Mouse (Mus musculus) lung, postnatal 0 days (tissue): ENCODE results near the gene Arhgap35. TPM values are rescaled to one million over a fixed set of nuclear protein-coding genes. Genes with fewer than 3 reads are reported as not detected.

ENCODE experiments used
- ATAC-seq: fragments of 200-750 bp; cut with Nextera tagmentation; 2 replicates; pipeline ENCODE4 v1.8.0; 2017; ENCODE audit warnings: moderate library complexity
- DNase-seq: peaks from one replicate; pipeline ENCODE4 v3.0.0-alpha.2; 2016; ENCODE audit warnings: low spot score
- H3K27ac ChIP-seq: fragments of 300-500 bp; sonication (generic); 2 replicates; pipeline ENCODE4 v1.5.1; 2014; ENCODE audit warnings: antibody characterized with exemption, mild to moderate bottlenecking, low read length, mixed read lengths
- H3K27me3 ChIP-seq: fragments of 300-500 bp; sonication (generic); replicated peaks from 2 replicates; pipeline ENCODE4 v1.6.1; 2014; ENCODE audit warnings: low read length, mixed read lengths; ENCODE audit not compliant: insufficient read depth
- H3K36me3 ChIP-seq: fragments of 300-500 bp; sonication (generic); 2 replicates; pipeline ENCODE4 v1.6.1; 2014; ENCODE audit warnings: low read length, mixed read lengths; ENCODE audit not compliant: insufficient read depth
- H3K4me1 ChIP-seq: fragments of 300-500 bp; sonication (generic); 2 replicates; pipeline ENCODE4 v1.6.1; 2014; ENCODE audit warnings: antibody characterized with exemption, low read depth, low read length, mixed read lengths; ENCODE audit not compliant: insufficient read depth
- H3K4me2 ChIP-seq: fragments of 300-500 bp; sonication (generic); replicated peaks from 2 replicates; pipeline ENCODE4 v1.6.1; 2014; ENCODE audit warnings: low read depth, mild to moderate bottlenecking, low read length, moderate library complexity, mixed read lengths
- H3K4me3 ChIP-seq: fragments of 300-500 bp; sonication (generic); 2 replicates; pipeline ENCODE4 v1.5.1; 2014; ENCODE audit warnings: low read depth, low read length
- H3K9ac ChIP-seq: fragments of 300-500 bp; sonication (generic); replicated peaks from 2 replicates; pipeline ENCODE4 v1.6.1; 2014; ENCODE audit warnings: low read depth, mild to moderate bottlenecking
- H3K9me3 ChIP-seq: fragments of 300-500 bp; sonication (generic); 2 replicates; pipeline ENCODE4 v1.6.1; 2016; ENCODE audit warnings: low read length, mixed read lengths
- CTCF ChIP-seq: IDR thresholded peaks from 2 replicates; pipeline ENCODE4 v1.5.1; 2016; ENCODE audit warnings: antibody characterized with exemption, mild to moderate bottlenecking
- EP300 ChIP-seq: IDR thresholded peaks from 2 replicates; pipeline ENCODE4 v1.6.1; 2016; ENCODE audit warnings: antibody characterized with exemption, mild to moderate bottlenecking, control low read depth
- WGBS: fragments of 180-500 bp; shearing (Covaris S2); extraction: QIAGEN DNeasy Blood & Tissue Kit; methylation state at CpG from one replicate; pipeline ENCODE4 v1.1.7; 2014; 5-methylcytosine and 5-hydroxymethylcytosine counted together
- polyA plus RNA-seq: library from polyadenylated mRNA; unstranded; fragments of >200 nt; fragmentation: Nextera tagmentation; extraction: Ambion mirVana; gene quantifications from 2 replicates; pipeline ENCODE4 v1.2.1, GENCODE M21; 2015

The Arhgap35 gene
- polyA plus RNA-seq, 1 experiment from 2014 or later: 8.2 TPM

DNA sequence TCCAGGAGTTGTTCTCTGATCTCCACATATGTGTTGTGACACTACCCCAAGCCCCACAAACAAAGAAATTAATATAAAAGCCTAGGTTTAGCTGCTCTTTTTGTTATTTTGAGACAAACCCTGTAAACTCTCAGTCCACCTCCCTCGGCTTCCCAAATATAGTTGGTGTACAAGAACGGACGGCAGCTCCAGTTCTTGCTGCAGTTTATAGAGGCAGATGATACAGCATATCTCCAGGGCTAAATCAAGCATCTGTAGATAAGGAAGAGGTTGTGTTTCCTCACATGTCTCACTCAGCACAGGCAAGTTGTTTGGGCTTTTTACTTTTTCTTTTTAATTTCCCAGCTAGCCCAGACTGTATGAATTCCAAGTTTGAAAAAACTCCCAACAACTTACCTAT is 27.1 kb downstream of the Arhgap35 start:
- Histone ChIP-seq H3K9me3 (no peaks in the 10 kb centered on the region), H3K36me3 (no peaks in the 10 kb centered on the region), H3K4me3 (no peak overlapping the region), H3K9ac (no peak overlapping the region), H3K27ac (no peak overlapping the region), H3K4me1 (peaks cover 16% of the 10 kb centered on the region; the same call in 1 of the 2 replicates), H3K27me3 (no peaks in the 10 kb centered on the region), H3K4me2 (no peak overlapping the region)
- TF ChIP-seq CTCF: no peak
- TF ChIP-seq EP300: no peak
- no peak for DNase-seq
- WGBS: 89% methylated on average over 3 of the region's 3 CpGs
- no peak for ATAC-seq

DNA sequence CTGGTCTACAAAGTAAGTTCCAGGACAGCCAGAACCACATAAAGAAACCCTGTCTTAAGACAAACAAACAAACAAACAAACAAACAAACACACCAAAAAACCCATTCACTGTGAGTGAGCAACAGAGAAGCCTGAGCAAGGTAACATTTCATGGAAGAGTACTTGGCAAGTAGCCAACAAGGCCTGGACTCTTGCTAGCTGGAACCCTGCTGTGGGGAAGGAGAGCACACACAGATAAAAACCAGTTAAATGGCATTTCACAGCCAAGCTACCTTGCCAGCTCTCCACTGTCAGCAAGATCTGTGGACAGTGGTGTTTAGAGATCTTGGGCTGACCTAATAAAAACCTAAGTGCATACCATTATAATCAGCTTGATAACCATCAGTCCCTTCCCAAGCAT is 30.4 kb downstream of the Arhgap35 start:
- H3K4me1 ChIP-seq: peaks cover 36% of the 10 kb centered on the region; the same call in 1 of the 2 replicates
- DNase-seq (peak; percentile 24), ATAC-seq (no peak)
- H3K4me3 ChIP-seq: no peak overlapping the region
- H3K4me2 ChIP-seq: no peak overlapping the region
- H3K27me3 ChIP-seq: no peaks in the 10 kb centered on the region
- no peak overlapping the region for H3K9ac ChIP-seq
- TF ChIP-seq EP300 (no peak), CTCF (no peak)
- no peaks in the 10 kb centered on the region for H3K9me3 ChIP-seq
- no peaks in the 10 kb centered on the region for H3K36me3 ChIP-seq
- H3K27ac ChIP-seq: 0 out of 2 replicates have a peak overlapping the region, but pooled peaks have one; percentile 8

DNA sequence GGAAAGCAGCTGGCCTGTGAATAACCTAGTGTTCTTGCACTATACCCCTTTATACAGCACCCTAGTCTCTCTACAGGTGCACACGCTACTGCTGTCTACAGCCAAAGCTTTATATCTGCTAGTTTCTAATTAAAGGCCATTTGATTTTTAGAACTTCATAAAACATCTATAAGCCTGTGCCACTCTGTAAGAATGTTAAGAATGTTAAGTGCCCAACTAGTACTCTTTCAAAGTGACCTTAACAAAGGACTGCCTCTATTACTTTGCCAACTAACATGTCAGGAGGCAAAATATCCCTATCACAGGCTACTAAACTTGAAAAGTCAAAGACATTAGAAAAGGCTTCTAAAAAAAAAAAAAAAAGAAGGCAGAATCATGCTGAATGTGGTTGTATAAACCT is 31.0 kb downstream of the Arhgap35 start:
- Histone ChIP-seq H3K27ac (peak overlapping the region; percentile 20; the same call in 1 of the 2 replicates), H3K4me1 (peaks cover 36% of the 10 kb centered on the region; the same call in 1 of the 2 replicates)
- ATAC-seq: peak; percentile 42; the same call in 1 of the 2 replicates

GRCm38 (mm10) chr7:16582299-16582698 is 32.5 kb downstream of the Arhgap35 start:
- 45% methylated on average over 3 of the region's 3 CpGs for WGBS
- H3K9me3 ChIP-seq: no peaks in the 10 kb centered on the region
- no peak for TF ChIP-seq CTCF
- no peak for TF ChIP-seq EP300
- H3K9ac ChIP-seq: no peak overlapping the region
- no peak overlapping the region for H3K4me3 ChIP-seq
- no peak overlapping the region for H3K4me2 ChIP-seq
- ATAC-seq (peak; percentile 66), DNase-seq (peak; percentile 40)
- peaks cover 36% of the 10 kb centered on the region; the same call in 1 of the 2 replicates for H3K4me1 ChIP-seq
- 0 out of 2 replicates have a peak overlapping the region, but pooled peaks have one; percentile 20 for H3K27ac ChIP-seq
- H3K36me3 ChIP-seq: no peaks in the 10 kb centered on the region
- no peaks in the 10 kb centered on the region for H3K27me3 ChIP-seq

More for the DNA sequence above, 31.0 kb downstream of the Arhgap35 start:
- peak; percentile 57 for DNase-seq
- 60% methylated on average over 1 of the region's 1 CpGs for WGBS
- TF ChIP-seq CTCF: no peak
- TF ChIP-seq EP300: peak; percentile 44; the same call in 1 of the 2 replicates
- no peak overlapping the region for H3K4me3 ChIP-seq
- H3K9ac ChIP-seq: no peak overlapping the region
- no peak overlapping the region for H3K4me2 ChIP-seq
- no peaks in the 10 kb centered on the region for H3K36me3 ChIP-seq
- no peaks in the 10 kb centered on the region for H3K27me3 ChIP-seq
- H3K9me3 ChIP-seq: no peaks in the 10 kb centered on the region

DNA sequence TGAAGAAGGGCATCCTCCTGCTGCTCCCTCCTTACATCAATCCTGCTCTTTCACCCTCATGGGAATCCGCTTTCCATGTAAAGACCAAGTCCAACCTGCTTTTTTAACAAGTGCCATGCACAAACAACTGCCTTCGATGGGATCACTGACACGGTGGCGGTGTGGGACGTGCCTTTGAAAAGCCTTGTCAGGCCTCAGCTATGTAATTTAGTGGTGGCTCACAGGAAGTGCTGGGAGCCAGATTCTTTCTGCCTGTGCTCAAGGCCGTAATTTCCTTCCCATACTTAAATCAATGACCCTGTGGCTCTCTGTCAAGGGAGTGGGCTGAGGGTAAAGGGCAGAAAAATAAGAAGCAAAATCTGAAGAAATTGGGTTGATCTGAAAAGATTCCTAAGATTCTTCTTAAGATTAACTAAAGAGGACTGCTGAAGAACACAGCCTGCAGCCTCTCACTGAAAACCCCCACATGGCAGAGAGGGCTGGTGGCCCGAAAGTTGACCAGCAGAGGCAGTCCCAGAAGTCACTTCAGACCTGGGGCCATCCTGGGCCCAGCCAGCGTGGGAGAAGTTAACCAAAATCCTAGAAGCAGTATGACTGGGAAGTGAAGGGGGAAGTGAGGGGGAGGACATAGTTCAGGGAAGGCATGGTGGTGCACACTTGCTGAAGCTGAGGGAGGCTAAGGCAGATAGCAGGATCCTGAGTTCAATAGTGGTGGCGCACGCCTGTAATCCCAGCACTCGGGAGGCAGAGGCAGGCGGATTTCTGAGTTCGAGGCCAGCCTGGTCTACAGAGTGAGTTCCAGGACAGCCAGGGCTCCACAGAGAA is 33.3 kb downstream of the Arhgap35 start:
- no peaks in the 10 kb centered on the region for H3K9me3 ChIP-seq
- peaks cover 36% of the 10 kb centered on the region; the same call in 1 of the 2 replicates for H3K4me1 ChIP-seq
- peak; percentile 54 for DNase-seq
- WGBS: 43% methylated on average over 13 of the region's 13 CpGs
- peak overlapping the region; percentile 67 for H3K27ac ChIP-seq
- no peak overlapping the region for H3K4me3 ChIP-seq
- no peak; the same call in 1 of the 2 replicates for ATAC-seq
- H3K36me3 ChIP-seq: no peaks in the 10 kb centered on the region
- H3K9ac ChIP-seq: no peak overlapping the region
- no peaks in the 10 kb centered on the region for H3K27me3 ChIP-seq
- no peak for TF ChIP-seq EP300
- no peak for TF ChIP-seq CTCF
- H3K4me2 ChIP-seq: no peak overlapping the region

DNA sequence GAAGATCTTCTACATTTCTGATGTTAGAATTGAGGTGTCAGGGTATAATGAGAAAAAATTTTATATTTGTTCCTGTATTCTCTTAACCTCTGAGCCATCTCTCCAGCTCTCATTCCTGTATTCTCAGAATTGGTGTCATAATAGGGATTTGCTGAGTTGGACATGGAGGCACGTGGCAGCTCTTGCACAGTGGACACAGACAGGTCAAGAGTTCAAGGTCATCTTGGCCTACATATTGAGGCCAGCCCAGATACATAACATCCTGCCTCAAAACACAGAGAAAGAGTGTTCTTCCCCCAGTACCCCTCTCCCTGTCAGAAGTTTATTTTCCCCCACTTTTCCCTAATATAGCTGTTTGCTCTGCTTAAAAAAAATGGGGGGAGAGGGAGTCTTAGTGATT is 38.1 kb downstream of the Arhgap35 start:
- Histone ChIP-seq H3K27ac (no peak overlapping the region), H3K9ac (no peak overlapping the region), H3K4me2 (no peak overlapping the region), H3K4me1 (peaks cover 19% of the 10 kb centered on the region; the same call in 1 of the 2 replicates), H3K4me3 (no peak overlapping the region), H3K36me3 (no peaks in the 10 kb centered on the region), H3K9me3 (no peaks in the 10 kb centered on the region), H3K27me3 (no peaks in the 10 kb centered on the region)
- ATAC-seq (no peak), DNase-seq (no peak)
- 23% methylated on average over 1 of the region's 1 CpGs for WGBS
- no peak for TF ChIP-seq EP300
- TF ChIP-seq CTCF: no peak
